ENCODE assay signal across 25 mouse cellular contexts in genomic region chr9:92671966-92672365, GRCm38 (mm10).
DNase-seq lines count a peak whose midpoint lies in the region; ATAC-seq and TF ChIP-seq lines count a peak whose summit lies in the region.
"Had no signal": no experiment of that assay in that cellular context is flagged by ENCODE, and none has a peak within 500 bp of the region (broad histone marks: within the 10 kb centered on the region; RNA-seq: fewer than 3 reads in every experiment).

No protein-coding gene starts in this region.

- H3K9ac ChIP-seq in lung, embryonic 14.5 days, result no peak overlapping the region
- no peak overlapping the region for H3K9ac ChIP-seq in midbrain, postnatal 0 days (replicated peaks; ENCODE audit: low read length, poor library complexity, severe bottlenecking)
- H3K9ac ChIP-seq: embryonic facial prominence, embryonic 12.5 days; forebrain, embryonic 12.5 days had no signal

- TF ChIP-seq CTCF in lung, embryonic 14.5 days (IDR thresholded peaks at IDR 0.05; ENCODE audit: low read depth), result no peak
- TF ChIP-seq CTCF in midbrain, postnatal 0 days (IDR thresholded peaks at IDR 0.05), result no peak

- H3K27me3 ChIP-seq in lung, embryonic 14.5 days (ENCODE audit: insufficient read depth, low read length), result no peaks in the 10 kb centered on the region
- H3K27me3 ChIP-seq in myocyte (ENCODE audit: control insufficient read depth, insufficient read depth, insufficient read length), result no peaks in the 10 kb centered on the region
- no peaks in the 10 kb centered on the region for H3K27me3 ChIP-seq in midbrain, postnatal 0 days (ENCODE audit: insufficient read depth, low read length)
- H3K27me3 ChIP-seq: CH12.LX; embryonic facial prominence, embryonic 12.5 days; forebrain, embryonic 12.5 days had no signal

- no peaks in the 10 kb centered on the region for H3K4me1 ChIP-seq in lung, embryonic 14.5 days (ENCODE audit: insufficient read depth)
- H3K4me1 ChIP-seq in midbrain, postnatal 0 days (ENCODE audit: insufficient read depth, low read length), result no peaks in the 10 kb centered on the region
- H3K4me1 ChIP-seq: embryonic facial prominence, embryonic 10.5 days; embryonic facial prominence, embryonic 12.5 days; forebrain, embryonic 12.5 days had no signal

- no peaks in the 10 kb centered on the region for H3K79me2 ChIP-seq in myocyte (ENCODE audit: control insufficient read depth, insufficient read depth)

- no peak for TF ChIP-seq POLR2A in myocyte (IDR thresholded peaks at IDR 0.05; ENCODE audit: insufficient read length, low read depth)

- no peak overlapping the region for H3K27ac ChIP-seq in lung, embryonic 14.5 days (ENCODE audit: low read depth)
- no peak overlapping the region for H3K27ac ChIP-seq in midbrain, postnatal 0 days (ENCODE audit: low read depth, low read length)
- H3K27ac ChIP-seq: embryonic facial prominence, embryonic 10.5 days; embryonic facial prominence, embryonic 12.5 days; forebrain, embryonic 12.5 days had no signal

- no peak overlapping the region for H3ac ChIP-seq in myocyte (ENCODE audit: control insufficient read depth, insufficient read length)

- WGBS in lung, embryonic 14.5 days, result 51% methylated on average over 3 of the region's 3 CpGs
- WGBS in midbrain, postnatal 0 days, result 71% methylated on average over 3 of the region's 3 CpGs

- no peaks in the 10 kb centered on the region for H3K36me3 ChIP-seq in lung, embryonic 14.5 days (ENCODE audit: insufficient read depth)
- no peaks in the 10 kb centered on the region for H3K36me3 ChIP-seq in myocyte (ENCODE audit: control insufficient read depth, insufficient read depth)
- H3K36me3 ChIP-seq in midbrain, postnatal 0 days (ENCODE audit: insufficient read depth, low read length), result no peaks in the 10 kb centered on the region
- H3K36me3 ChIP-seq: embryonic facial prominence, embryonic 10.5 days; embryonic facial prominence, embryonic 12.5 days; forebrain, embryonic 12.5 days; G1E had no signal

- 0 out of 2 replicates have a peak, but pooled peaks have one; percentile 34 for ATAC-seq in frontal cortex, adult (ENCODE audit: low TSS enrichment)
- no peak for ATAC-seq in lung, embryonic 14.5 days (ENCODE audit: insufficient read depth)
- no peak for ATAC-seq in midbrain, postnatal 0 days (ENCODE audit: low FRiP score)
- ATAC-seq: CD4-positive, CD25-positive, alpha-beta regulatory T cell, adult 4 months; forebrain, embryonic 14.5 days; forebrain, embryonic 16.5 days had no signal

- no peak overlapping the region for H3K4me3 ChIP-seq in lung, embryonic 14.5 days (ENCODE audit: low read depth, low read length)
- no peak overlapping the region for H3K4me3 ChIP-seq in myocyte
- no peak overlapping the region for H3K4me3 ChIP-seq in midbrain, postnatal 0 days (ENCODE audit: low read depth, low read length)
- H3K4me3 ChIP-seq: embryonic facial prominence, embryonic 10.5 days; embryonic facial prominence, embryonic 12.5 days; forebrain, embryonic 12.5 days had no signal

- H3K9me3 ChIP-seq in lung, embryonic 14.5 days (ENCODE audit: low read depth, low read length), result no peaks in the 10 kb centered on the region
- H3K9me3 ChIP-seq in midbrain, postnatal 0 days (ENCODE audit: low read length), result no peaks in the 10 kb centered on the region
- H3K9me3 ChIP-seq: embryonic facial prominence, embryonic 12.5 days; G1E had no signal

- DNase-seq in frontal cortex, postnatal 25 days (ENCODE audit: low spot score in 2 of 2), result no peak
- DNase-seq in lung, embryonic 14.5 days, result peak; percentile 57
- DNase-seq in lung, postnatal 14 days, result no peak
- DNase-seq in Muller cell, postnatal 12 days (ENCODE audit: inconsistent ontology term), result peak; percentile 54
- no peak for DNase-seq in adrenal gland, postnatal 14 days
- no peak for DNase-seq in midbrain, postnatal 0 days (ENCODE audit: low spot score)
- DNase-seq: adrenal gland, adult 2 months; adrenal gland, postnatal 10 days; adrenal gland, postnatal 36 days; B cell, adult 2 months; cerebellum, adult 11-12 months; cerebellum, adult 2 months; cerebellum, adult 9-10 months; cerebellum, postnatal 10 days; cerebellum, postnatal 25 days had no signal

- H3K4me2 ChIP-seq in lung, embryonic 14.5 days, result no peak overlapping the region
- H3K4me2 ChIP-seq in myocyte (ENCODE audit: low read depth), result peak overlapping the region; percentile 16
- H3K4me2 ChIP-seq in midbrain, postnatal 0 days (ENCODE audit: low read depth, low read length, poor library complexity, severe bottlenecking), result no peak overlapping the region
- H3K4me2 ChIP-seq: embryonic facial prominence, embryonic 12.5 days; forebrain, embryonic 12.5 days had no signal

TF ChIP-seq in myocyte, 11 proteins besides CTCF, POLR2A, EP300 and RAD21:
- TF ChIP-seq TCF3 (IDR thresholded peaks at IDR 0.05; ENCODE audit: insufficient read length, low read depth) (no peak), USF1 (IDR thresholded peaks at IDR 0.05; ENCODE audit: low read depth) (no peak), MAX (IDR thresholded peaks at IDR 0.05; ENCODE audit: low read depth) (no peak), CEBPB (IDR thresholded peaks at IDR 0.05; ENCODE audit: insufficient read depth, poor library complexity, severe bottlenecking) (no peak), E2F4 (IDR thresholded peaks at IDR 0.05; ENCODE audit: insufficient read depth) (no peak), REST (IDR thresholded peaks at IDR 0.05; ENCODE audit: insufficient read depth, insufficient read length) (no peak), POLR2AphosphoS2 (IDR thresholded peaks at IDR 0.05; ENCODE audit: insufficient read length, low read depth) (no peak), SRF (IDR thresholded peaks at IDR 0.05; ENCODE audit: control insufficient read depth, insufficient read length, low read depth) (no peak), MYOG (IDR thresholded peaks at IDR 0.05; ENCODE audit: control insufficient read depth in 1 of 3, insufficient read depth in 1 of 3, insufficient read length in 2 of 3, low read depth in 2 of 3) (no peak), TCF12 (IDR thresholded peaks at IDR 0.05; ENCODE audit: insufficient read depth, poor library complexity, severe bottlenecking) (no peak), MYOD1 (IDR thresholded peaks at IDR 0.05; ENCODE audit: control insufficient read depth in 1 of 3, insufficient read length in 2 of 3, low read depth in 2 of 3) (no peak)

Comparison
In these comparisons a context has a peak if more than half of its experiments do, and no peak if none do; other contexts are left out.
1. DNase-seq: peak in lung, embryonic 14.5 days (single experiment) and Muller cell, postnatal 12 days (single experiment); none in frontal cortex, postnatal 25 days (0 of 2), lung, postnatal 14 days (single experiment), adrenal gland, postnatal 14 days (single experiment) and midbrain, postnatal 0 days (single experiment).